Mouse (Mus musculus) lung, postnatal 0 days (tissue): ENCODE measurements around the gene Actl6b.

ENCODE experiments used
- CTCF ChIP-seq: IDR thresholded peaks from 2 replicates; pipeline ENCODE4 v1.5.1; 2016; ENCODE audit warnings: antibody characterized with exemption, mild to moderate bottlenecking
- EP300 ChIP-seq: IDR thresholded peaks from 2 replicates; pipeline ENCODE4 v1.6.1; 2016; ENCODE audit warnings: antibody characterized with exemption, mild to moderate bottlenecking, control low read depth

DNA sequence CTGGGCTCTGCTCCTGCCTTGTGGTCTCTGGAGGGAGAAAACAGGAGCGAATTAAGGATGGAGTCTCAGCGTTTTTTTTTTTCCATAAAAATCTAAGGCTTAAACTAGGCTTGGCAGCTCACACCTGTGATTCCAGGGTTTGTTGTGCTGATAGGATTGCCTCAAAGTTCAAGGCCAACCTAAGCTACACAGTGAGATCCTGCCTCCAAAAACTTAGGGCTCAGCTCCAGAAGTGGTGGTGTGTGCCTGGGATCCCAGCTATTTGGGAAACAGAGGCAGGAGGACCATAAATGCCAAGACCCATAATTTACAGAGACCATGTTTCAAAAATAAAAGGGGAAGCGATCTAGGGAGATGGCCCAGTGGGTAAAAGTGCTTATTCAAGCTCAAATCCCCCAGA lies 56.0 kb downstream of the Actl6b start:
- TF ChIP-seq CTCF (no peak), EP300 (no peak)
